Mouse (Mus musculus): ENCODE data around the gene Hist1h2ag.
A peak's percentile ranks its signal among the peaks of the same experiment; 100 is the strongest.
"Not testable (repeated sequence)": the region's sequence is repeated elsewhere in the genome, so short reads cannot be mapped to it uniquely, and the experiment has no call there.

Gene Hist1h2ag

GRCm38 (mm10) chr13:22042568-22043502 lies at the start of gene Hist1h2ag, which contains the start of gene Hist1h2bj:
Hist1h2ag (minus strand) TSS chr13:22042944.
Hist1h2bj (plus strand) TSS chr13:22043214.
- peak; percentile 94 for DNase-seq (ENCODE audit: low spot score)

- DNase-seq (ENCODE audit: low spot score): not testable (repeated sequence)
These were observed 41.4 kb upstream of the Hist1h2ag start, which contains the start of gene Vmn1r188 for GRCm38 (mm10) chr13:22084140-22084539. Vmn1r188 (plus strand) TSS chr13:22084440.

- DNase-seq (ENCODE audit: low spot score): no peak
These were observed 20.7 kb upstream of the Hist1h2ag start for GRCm38 (mm10) chr13:22063468-22063867.

GRCm38 (mm10) chr13:22061422-22061821 lies 18.7 kb upstream of the Hist1h2ag start:
- no peak for DNase-seq (ENCODE audit: low spot score)

GRCm38 (mm10) chr13:22053754-22054153 lies 11.0 kb upstream of the Hist1h2ag start:
- DNase-seq (ENCODE audit: low spot score): no peak

- no peak for DNase-seq (ENCODE audit: low spot score)
These were observed 8.7 kb upstream of the Hist1h2ag start for GRCm38 (mm10) chr13:22051523-22051859.

GRCm38 (mm10) chr13:22050591-22051522 lies 8.1 kb upstream of the Hist1h2ag start:
- DNase-seq (ENCODE audit: low spot score): peak; percentile 87

GRCm38 (mm10) chr13:22049737-22050440 lies 7.1 kb upstream of the Hist1h2ag start:
- no peak for DNase-seq (ENCODE audit: low spot score)

- DNase-seq (ENCODE audit: low spot score): no peak
These were observed 6.3 kb upstream of the Hist1h2ag start for GRCm38 (mm10) chr13:22049041-22049440.

- DNase-seq (ENCODE audit: low spot score): no peak
These were observed 2.6 kb upstream of the Hist1h2ag start for GRCm38 (mm10) chr13:22045311-22045710.

- no peak for DNase-seq (ENCODE audit: low spot score)
These were observed 1.9 kb upstream of the Hist1h2ag start for GRCm38 (mm10) chr13:22044432-22045155.

- DNase-seq (ENCODE audit: low spot score): no peak
These were observed 1.0 kb upstream of the Hist1h2ag start for GRCm38 (mm10) chr13:22043503-22044431.

- no peak for DNase-seq (ENCODE audit: low spot score)
These were observed 835 bp downstream of the Hist1h2ag start for GRCm38 (mm10) chr13:22041651-22042567.

- peak; percentile 97 for DNase-seq (ENCODE audit: low spot score)
These were observed 1.6 kb downstream of the Hist1h2ag start, which contains the start of gene Hist1h4i for GRCm38 (mm10) chr13:22041142-22041536. Hist1h4i (minus strand) TSS chr13:22041362.

GRCm38 (mm10) chr13:22040464-22041141 lies 2.1 kb downstream of the Hist1h2ag start:
- DNase-seq (ENCODE audit: low spot score): no peak

GRCm38 (mm10) chr13:22039951-22040463 lies 2.7 kb downstream of the Hist1h2ag start:
- no peak for DNase-seq (ENCODE audit: low spot score)

- no peak for DNase-seq (ENCODE audit: low spot score)
These were observed 3.4 kb downstream of the Hist1h2ag start for GRCm38 (mm10) chr13:22039364-22039763.

GRCm38 (mm10) chr13:22037415-22037814 lies 5.3 kb downstream of the Hist1h2ag start:
- no peak for DNase-seq (ENCODE audit: low spot score)

All from layer of hippocampus, adult 11-12 months (tissue).